Mouse (Mus musculus) T-helper 1 cell (primary cell): ENCODE data around the gene Upf1.

Experiments used
- in situ Hi-C: fragments of 300-600 bp; cut with MboI, MseI; formaldehyde crosslinking; loops from one replicate; pipeline ENCODE4 v1.15.1; 2025; ENCODE audit warnings: high pct_unique_total_duplicates

Gene Upf1

GRCm38 (mm10) chr8:70353194-70353817 lies at the start of gene Upf1:
Gene Upf1 (minus strand): TSS chr8:70353278.
- in situ Hi-C loops = no loop called here

GRCm38 (mm10) chr8:70397611-70398563 lies 44.8 kb upstream of the Upf1 start:
- in situ Hi-C loops = no loop called here

- in situ Hi-C loops = no loop called here
Observed at GRCm38 (mm10) chr8:70396184-70396583, 43.1 kb upstream of the Upf1 start.

GRCm38 (mm10) chr8:70395649-70396048 lies 42.6 kb upstream of the Upf1 start:
- in situ Hi-C loops = no loop called here

GRCm38 (mm10) chr8:70394269-70394998 lies 41.4 kb upstream of the Upf1 start:
- in situ Hi-C loops = no loop called here

- in situ Hi-C loops = no loop called here
Observed at GRCm38 (mm10) chr8:70393087-70393486, 40.0 kb upstream of the Upf1 start.

GRCm38 (mm10) chr8:70389678-70390077 lies 36.6 kb upstream of the Upf1 start:
- in situ Hi-C loops = no loop called here

GRCm38 (mm10) chr8:70383287-70383686 lies 30.2 kb upstream of the Upf1 start:
- in situ Hi-C loops = no loop called here

- in situ Hi-C loops = no loop called here
Observed at GRCm38 (mm10) chr8:70380069-70380468, 27.0 kb upstream of the Upf1 start.

GRCm38 (mm10) chr8:70377049-70377448 lies 24.0 kb upstream of the Upf1 start:
- in situ Hi-C loops = no loop called here

- in situ Hi-C loops = no loop called here
Observed at GRCm38 (mm10) chr8:70376275-70376741, 23.2 kb upstream of the Upf1 start.

GRCm38 (mm10) chr8:70375212-70375859 lies 22.3 kb upstream of the Upf1 start:
- in situ Hi-C loops = no loop called here

- in situ Hi-C loops = no loop called here
Observed at GRCm38 (mm10) chr8:70374318-70374927, 21.3 kb upstream of the Upf1 start.

GRCm38 (mm10) chr8:70373397-70374317 lies 20.6 kb upstream of the Upf1 start, which contains the start of gene Comp:
Gene Comp (plus strand): TSS chr8:70373558.
- in situ Hi-C loops = no loop called here

GRCm38 (mm10) chr8:70371951-70372350 lies 18.9 kb upstream of the Upf1 start:
- in situ Hi-C loops = no loop called here

GRCm38 (mm10) chr8:70370476-70370875 lies 17.4 kb upstream of the Upf1 start:
- in situ Hi-C loops = no loop called here

GRCm38 (mm10) chr8:70366588-70366987 lies 13.5 kb upstream of the Upf1 start:
- in situ Hi-C loops = no loop called here

- in situ Hi-C loops = no loop called here
Observed at GRCm38 (mm10) chr8:70364066-70364465, 11.0 kb upstream of the Upf1 start.

GRCm38 (mm10) chr8:70361484-70362032 lies 8.5 kb upstream of the Upf1 start:
- in situ Hi-C loops = no loop called here

GRCm38 (mm10) chr8:70360769-70361168 lies 7.7 kb upstream of the Upf1 start:
- in situ Hi-C loops = no loop called here
